Mouse (Mus musculus) erythroblast, embryonic 14.5 days (primary cell): ENCODE data around the gene Ahnak. TPM values are rescaled to one million over a fixed set of nuclear protein-coding genes. Genes with fewer than 3 reads are reported as not detected.
A peak's percentile ranks its signal among the peaks of the same experiment; 100 is the strongest.

Experiments
- H3K27me3 ChIP-seq: 2 replicates; pipeline ENCODE4 v1.6.1; 2012; ENCODE audit warnings: inconsistent platforms; ENCODE audit not compliant: control insufficient read depth
- H3K36me3 ChIP-seq: 2 replicates; pipeline ENCODE4 v1.6.1; 2012; ENCODE audit warnings: mild to moderate bottlenecking, inconsistent platforms; ENCODE audit not compliant: control insufficient read depth
- H3K4me1 ChIP-seq: 2 replicates; pipeline ENCODE4 v1.6.1; 2012; ENCODE audit warnings: inconsistent platforms; ENCODE audit not compliant: control insufficient read depth
- H3K4me3 ChIP-seq: replicated peaks from 2 replicates; pipeline ENCODE3; 2012; ENCODE audit warnings: moderate library complexity, mild to moderate bottlenecking, inconsistent platforms
- H3K9me3 ChIP-seq: 2 replicates; pipeline ENCODE4 v1.6.1; 2012; ENCODE audit warnings: low read length, inconsistent platforms, mixed read lengths; ENCODE audit not compliant: control insufficient read depth
- GATA1 ChIP-seq: IDR thresholded peaks from 2 replicates; pipeline ENCODE4 v1.6.1; 2012; ENCODE audit warnings: low read length, inconsistent platforms, mixed read lengths
- TAL1 ChIP-seq: IDR thresholded peaks from 3 replicates; pipeline ENCODE4 v1.6.1; 2012; ENCODE audit warnings: low read length, inconsistent platforms, mixed read lengths
- polyA plus RNA-seq: library from polyadenylated mRNA; stranded (reverse); fragments of >175 nt; gene quantifications from 2 replicates; pipeline ENCODE4 v1.2.3, GENCODE M21; 2012

Gene Ahnak
- polyA plus RNA-seq, 1 experiment, result 0.01 TPM

DNA sequence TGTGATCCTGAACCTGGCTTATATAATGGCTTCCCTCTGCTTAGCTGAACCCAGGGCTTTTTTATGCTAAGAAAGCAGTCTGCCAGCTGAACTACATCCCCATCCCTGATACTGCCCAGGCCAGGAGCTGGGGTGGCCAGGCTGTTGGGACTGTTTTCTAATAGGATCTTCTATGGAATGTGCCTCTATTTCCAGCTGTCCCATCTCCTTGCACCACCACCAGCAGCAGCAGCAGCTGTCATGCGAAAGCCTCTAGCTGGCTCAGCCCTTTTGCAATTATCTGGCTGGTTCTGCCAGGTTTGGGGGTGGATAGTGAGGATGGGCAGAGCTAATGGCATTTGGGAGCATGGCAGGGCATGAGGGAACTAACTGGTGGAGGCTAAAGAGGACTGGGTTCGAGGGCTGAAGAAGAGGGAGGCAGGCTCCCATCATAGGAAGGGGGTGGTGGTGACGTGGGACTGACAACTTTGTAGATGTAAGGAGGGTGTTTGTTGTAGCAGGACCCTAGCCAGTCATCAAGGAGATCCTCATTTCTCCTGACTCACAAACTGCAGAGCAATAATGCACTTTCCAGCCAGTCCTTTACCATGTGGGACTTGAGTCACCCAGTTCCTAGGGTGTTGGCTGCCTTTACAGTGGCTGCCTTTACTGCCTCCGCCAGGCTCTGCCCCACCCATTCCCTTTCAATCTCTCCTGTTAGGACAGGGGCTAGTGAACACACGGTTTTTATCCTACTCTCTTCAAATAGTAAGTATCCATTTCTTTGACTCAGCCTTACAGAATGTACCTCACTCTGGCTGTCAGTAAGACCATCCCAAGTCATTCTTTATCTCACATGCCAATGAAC is 6.6 kb upstream of the Ahnak start:
- TF ChIP-seq TAL1 (no peak), GATA1 (no peak)
- Histone ChIP-seq H3K27me3 (peaks cover 22% of the 10 kb centered on the region), H3K9me3 (no peaks in the 10 kb centered on the region), H3K36me3 (peaks cover 43% of the 10 kb centered on the region), H3K4me1 (peaks cover 20% of the 10 kb centered on the region), H3K4me3 (no peak overlapping the region)

DNA sequence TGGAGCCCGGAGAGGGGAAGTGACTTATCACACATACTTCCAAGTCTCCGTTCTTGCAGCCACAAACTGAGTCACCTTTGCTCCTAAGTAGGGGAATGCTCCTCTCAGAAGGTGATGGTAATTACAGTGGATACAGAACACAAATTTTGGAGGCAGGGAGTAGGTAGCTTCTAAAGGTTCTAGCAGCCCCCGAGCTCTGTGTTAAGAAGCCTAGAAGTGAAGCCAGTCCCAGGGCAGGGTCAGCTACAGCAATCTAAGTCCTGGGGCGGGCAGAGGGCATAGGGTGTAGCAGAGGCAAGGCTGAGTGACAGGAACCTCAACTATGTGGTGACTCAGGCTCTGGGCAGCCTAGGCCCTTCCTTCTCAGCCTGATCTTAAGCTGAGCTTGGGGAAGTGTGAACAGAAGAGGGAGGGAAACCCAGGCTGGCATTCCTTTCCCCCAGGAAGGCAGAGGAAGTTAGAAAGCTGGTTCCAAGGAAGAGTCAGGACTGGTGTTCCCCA is 5.9 kb upstream of the Ahnak start:
- TF ChIP-seq TAL1 (no peak), GATA1 (no peak)
- H3K9me3 ChIP-seq, result no peaks in the 10 kb centered on the region
- H3K4me1 ChIP-seq, result peaks cover 20% of the 10 kb centered on the region
- H3K36me3 ChIP-seq, result peaks cover 36% of the 10 kb centered on the region
- H3K27me3 ChIP-seq, result peaks cover 28% of the 10 kb centered on the region
- H3K4me3 ChIP-seq, result no peak overlapping the region

DNA sequence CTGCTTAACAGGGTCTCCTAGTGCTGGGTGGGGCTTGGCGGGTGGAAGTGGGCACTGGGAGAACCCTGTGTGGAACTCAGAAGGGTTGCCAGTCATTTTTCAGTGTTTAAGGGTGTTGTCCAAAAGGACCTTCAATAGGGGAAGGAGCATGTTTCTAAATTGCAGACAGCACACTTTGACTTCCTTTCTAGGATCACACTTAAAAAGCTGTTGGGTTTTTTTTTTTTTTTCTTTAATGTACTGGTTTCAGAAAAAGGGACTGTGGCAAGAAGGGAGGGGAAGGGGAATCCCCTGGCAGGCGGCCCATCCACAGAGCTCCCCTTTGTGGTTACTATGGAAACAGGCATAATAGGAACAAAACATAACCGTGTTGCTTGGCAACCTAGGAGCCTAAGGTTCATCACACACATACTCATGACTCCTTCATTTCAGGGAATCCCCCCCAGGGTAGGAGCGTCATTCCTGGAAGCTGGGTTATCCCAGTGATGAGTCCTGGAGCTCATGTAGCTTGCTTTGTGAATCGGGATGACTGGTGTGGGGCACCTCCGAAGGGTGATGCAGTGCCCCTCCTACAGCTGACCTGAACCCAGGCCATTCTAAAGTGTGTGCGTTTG is 4.7 kb upstream of the Ahnak start:
- Histone ChIP-seq H3K36me3 (peaks cover 24% of the 10 kb centered on the region), H3K4me3 (no peak overlapping the region), H3K27me3 (peaks cover 40% of the 10 kb centered on the region), H3K4me1 (peaks cover 27% of the 10 kb centered on the region), H3K9me3 (no peaks in the 10 kb centered on the region)
- no peak for TF ChIP-seq TAL1

DNA sequence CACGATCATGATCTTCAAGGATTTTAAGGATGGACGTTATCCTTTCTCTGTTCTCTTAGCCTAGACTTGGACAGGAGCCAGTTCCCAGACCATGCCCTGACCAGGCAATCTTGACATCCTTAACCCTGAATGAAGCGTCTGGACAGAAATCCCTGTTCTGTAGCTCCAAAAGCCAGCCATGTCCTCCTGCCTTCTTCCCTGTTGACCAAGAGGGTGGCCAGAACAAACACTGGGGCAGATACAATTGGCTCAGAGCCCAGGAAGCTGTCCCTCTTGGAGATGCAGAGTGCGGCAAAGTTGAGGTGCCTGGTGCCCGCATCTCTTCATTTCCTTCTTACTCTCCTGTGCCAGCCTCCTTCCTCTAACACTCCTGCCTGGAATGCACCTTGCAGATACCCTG is 3.2 kb upstream of the Ahnak start:
- peaks cover 55% of the 10 kb centered on the region for H3K27me3 ChIP-seq
- no peak overlapping the region for H3K4me3 ChIP-seq
- peaks cover 36% of the 10 kb centered on the region for H3K4me1 ChIP-seq
- H3K36me3 ChIP-seq, result peaks cover 10% of the 10 kb centered on the region
- no peaks in the 10 kb centered on the region for H3K9me3 ChIP-seq
- TF ChIP-seq TAL1, result no peak
- TF ChIP-seq GATA1, result no peak

DNA sequence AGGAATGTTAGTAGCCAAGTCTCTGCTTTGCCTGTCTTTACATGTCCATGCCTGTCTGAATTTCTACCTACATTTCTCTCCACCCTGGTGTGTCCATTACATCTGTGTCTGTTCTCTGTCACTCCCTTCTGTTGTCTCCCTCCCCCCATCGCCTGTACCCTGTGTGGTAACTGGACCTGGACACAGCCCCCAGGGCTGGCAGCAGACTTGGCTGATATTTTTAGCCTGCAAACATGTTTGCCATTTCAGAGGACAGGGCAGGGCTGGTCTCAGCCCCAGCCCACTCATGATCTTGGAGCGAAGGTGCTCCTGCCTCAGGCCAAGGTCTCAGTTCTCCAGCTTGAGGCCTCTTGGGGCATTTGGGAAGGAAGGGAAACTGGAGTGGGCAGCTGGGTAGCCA is 1.3 kb upstream of the Ahnak start:
- no peak overlapping the region for H3K4me3 ChIP-seq
- H3K36me3 ChIP-seq, result no peaks in the 10 kb centered on the region
- H3K4me1 ChIP-seq, result peaks cover 31% of the 10 kb centered on the region
- TF ChIP-seq GATA1 (no peak), TAL1 (no peak)
- H3K27me3 ChIP-seq, result peaks cover 66% of the 10 kb centered on the region
- no peaks in the 10 kb centered on the region for H3K9me3 ChIP-seq

DNA sequence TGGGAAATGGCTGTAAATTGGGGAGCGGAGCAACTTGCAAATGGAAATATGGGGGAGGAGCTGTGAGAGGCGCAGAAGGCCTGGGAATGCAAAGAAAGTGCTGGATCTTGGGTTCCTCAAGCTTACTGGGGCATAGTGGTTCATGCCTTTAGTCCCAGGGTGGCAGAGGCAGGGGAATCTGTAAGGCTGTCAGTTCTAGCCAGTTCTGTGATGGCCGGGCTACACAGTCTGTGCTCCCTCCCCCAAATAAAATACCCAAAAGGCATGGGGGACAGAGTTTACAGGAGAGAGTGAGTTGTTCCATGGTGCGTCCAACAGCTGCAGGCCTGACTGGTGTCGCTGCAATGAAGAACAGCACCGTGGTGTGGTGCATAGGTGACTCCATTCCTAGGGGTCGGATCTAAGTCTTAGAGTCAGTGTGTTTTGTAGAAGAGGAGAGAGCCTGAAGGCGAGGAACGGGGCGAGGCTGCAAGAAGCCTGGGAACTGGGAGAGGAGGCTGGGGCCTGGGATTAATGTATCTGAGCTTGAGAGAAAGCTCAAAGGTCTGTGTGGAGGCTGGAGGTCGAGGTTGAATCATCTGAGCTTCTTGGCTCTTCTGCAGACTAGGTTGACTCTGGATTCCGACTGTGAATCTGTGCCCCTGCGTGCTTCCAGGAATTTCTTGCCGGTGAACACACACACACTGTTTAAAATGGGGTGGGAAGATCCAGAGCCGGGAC is 578 bp upstream of the Ahnak start:
- peaks cover 66% of the 10 kb centered on the region for H3K27me3 ChIP-seq
- TF ChIP-seq TAL1 (no peak), GATA1 (no peak)
- peaks cover 27% of the 10 kb centered on the region for H3K4me1 ChIP-seq
- no peaks in the 10 kb centered on the region for H3K9me3 ChIP-seq
- H3K36me3 ChIP-seq, result no peaks in the 10 kb centered on the region
- H3K4me3 ChIP-seq, result peak overlapping the region; percentile 57

DNA sequence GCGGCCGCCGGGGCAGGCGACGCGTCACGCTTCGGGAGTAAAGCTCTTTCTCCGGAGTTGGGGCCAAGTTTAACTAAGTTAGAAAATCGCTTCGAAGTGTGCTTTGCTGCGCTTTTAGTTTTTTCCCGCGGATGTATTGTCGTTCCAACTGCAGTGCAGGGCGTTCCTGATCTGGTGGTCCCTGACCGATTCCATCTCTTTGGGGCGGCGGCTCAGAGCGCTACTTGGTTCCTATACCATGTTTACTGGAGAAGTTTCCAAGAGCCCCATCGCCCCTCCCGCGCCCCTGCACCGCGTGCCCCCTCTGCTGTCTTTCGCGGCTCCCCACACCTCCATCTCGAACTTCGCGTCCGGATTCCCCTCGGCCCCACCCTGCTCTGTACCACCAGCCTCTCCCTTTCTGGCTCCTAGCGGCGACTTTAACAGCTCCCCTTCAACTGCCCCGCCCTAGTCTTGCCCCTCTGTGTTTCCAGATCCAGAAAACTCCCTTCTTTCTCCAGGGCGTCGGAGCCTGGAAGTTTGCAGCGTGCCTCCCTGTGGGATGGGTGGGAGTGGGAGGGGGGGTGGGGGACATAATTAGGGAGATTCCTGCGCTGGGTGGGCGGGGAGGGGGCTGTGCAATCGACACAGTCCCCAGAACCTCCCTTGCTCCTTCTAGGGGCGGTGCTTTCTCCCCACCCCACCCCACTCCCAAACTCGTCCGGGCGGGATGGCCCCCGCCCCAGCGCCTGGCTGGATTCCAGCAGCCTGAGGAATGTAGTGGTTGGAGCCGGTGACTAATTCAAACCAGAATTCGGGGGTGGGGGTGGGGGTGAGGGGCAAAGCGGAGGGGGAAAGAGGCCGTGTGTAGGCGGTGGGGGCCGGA is 715 bp downstream of the Ahnak start:
- Histone ChIP-seq H3K4me3 (peak overlapping the region; percentile 57), H3K36me3 (no peaks in the 10 kb centered on the region), H3K4me1 (peaks cover 26% of the 10 kb centered on the region), H3K9me3 (no peaks in the 10 kb centered on the region), H3K27me3 (peaks cover 64% of the 10 kb centered on the region)
- TF ChIP-seq TAL1, result no peak
- no peak for TF ChIP-seq GATA1

DNA sequence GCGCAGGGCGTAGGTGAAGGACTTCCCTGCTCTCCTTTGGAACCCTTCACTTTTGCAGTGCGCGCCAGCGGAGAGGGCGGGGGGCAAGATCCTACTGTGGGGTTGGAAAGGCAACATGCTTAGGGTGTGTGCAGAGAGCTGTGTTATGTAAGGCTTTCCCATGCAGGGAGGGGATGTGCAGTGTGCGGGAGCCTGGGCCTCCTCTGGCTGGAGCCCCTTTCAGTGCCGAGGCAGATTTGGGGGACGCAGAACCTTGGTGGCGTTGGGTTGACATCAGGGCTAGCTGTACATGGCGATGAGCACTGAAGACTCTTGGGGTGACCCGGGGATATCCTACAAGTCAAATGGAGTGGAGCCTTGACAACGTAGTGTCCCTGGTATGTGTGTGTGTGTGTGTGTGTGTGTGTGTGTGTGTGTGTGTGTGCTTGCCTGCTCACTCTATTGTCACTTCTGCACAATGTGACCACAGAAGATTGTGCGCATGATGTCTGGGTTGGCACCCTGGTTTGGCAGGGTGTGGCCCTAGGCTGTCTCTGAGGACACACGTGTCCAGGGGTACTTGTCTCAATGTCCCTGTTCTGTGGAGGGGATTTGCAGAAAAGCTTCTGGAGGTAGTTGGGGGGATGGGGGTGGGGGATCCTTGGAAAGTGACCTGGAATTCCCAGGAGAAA is 1.5 kb downstream of the Ahnak start:
- no peak overlapping the region for H3K4me3 ChIP-seq
- no peaks in the 10 kb centered on the region for H3K36me3 ChIP-seq
- H3K4me1 ChIP-seq, result peaks cover 30% of the 10 kb centered on the region
- H3K9me3 ChIP-seq, result no peaks in the 10 kb centered on the region
- no peak for TF ChIP-seq TAL1
- TF ChIP-seq GATA1, result no peak
- peaks cover 62% of the 10 kb centered on the region for H3K27me3 ChIP-seq
